Mouse (Mus musculus) spleen, postnatal 10 days (tissue): Measurements from ENCODE around the gene E2f4.

Experiments
- DNase-seq, 2 experiments: peaks; one replicate each; pipeline ENCODE4 v3.0.0; 2021 to 2022; ENCODE audit warnings: low spot score in 2 of 2

E2f4 gene

DNA sequence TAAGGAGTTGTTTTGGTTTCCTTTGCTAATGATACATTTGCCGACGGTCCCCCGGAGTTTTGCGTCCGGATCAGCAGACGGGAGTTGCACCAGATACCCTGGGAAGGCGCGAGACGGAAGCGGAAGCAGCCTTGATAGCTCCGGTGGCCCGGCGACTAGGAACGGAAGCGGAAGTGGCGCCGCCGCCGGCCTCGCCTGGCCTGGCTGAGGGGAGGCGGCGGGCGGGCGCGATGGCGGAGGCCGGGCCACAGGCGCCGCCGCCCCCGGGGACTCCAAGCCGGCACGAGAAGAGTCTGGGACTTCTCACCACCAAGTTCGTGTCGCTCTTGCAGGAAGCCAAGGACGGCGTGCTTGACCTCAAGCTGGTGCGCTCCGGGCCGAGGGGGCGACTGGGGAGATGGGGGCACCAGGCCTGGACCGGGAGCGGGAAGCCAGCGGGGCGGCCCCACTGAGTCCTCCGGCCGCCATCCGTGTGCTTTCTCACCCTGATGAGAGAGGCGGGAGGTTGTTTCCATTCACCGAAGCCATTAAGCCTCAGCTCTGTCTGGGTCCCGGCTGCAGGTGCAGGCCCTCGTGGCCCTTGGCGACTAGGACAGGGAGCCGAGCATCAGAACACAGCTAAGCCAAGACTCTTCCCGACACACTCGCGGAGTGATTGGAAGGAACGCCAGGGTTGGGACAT is at the start of gene E2f4:
E2f4 (plus strand) TSS at position 153 of the 682 bp plus-strand sequence.
- DNase-seq: peak; percentile 86 to 94

- DNase-seq: no peak
Observed at GRCm38 (mm10) chr8:105251954-105252353, 45.5 kb upstream of the E2f4 start.

- DNase-seq: no peak
Observed at GRCm38 (mm10) chr8:105252680-105253537, 44.6 kb upstream of the E2f4 start.

DNA sequence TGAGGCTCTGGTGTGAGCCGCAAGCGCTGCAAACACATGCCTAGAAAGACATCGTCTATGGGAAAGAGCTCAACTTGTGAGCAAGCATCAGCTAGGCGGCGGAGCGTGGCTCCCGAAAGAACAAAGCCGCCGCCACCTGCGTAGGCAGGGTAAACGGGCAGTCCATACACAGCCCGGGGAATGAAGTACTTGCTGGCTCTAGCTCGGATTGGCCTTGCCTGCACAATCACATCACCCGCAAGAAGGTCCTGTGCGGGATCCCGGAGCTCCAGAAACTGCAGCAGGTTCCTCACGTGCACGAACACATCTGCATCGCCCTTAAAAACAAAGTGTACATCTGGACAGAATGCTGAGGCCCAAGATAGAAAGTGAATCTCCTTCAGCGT is 43.7 kb upstream of the E2f4 start:
- DNase-seq: no peak

GRCm38 (mm10) chr8:105254152-105254965 is 43.1 kb upstream of the E2f4 start:
- peak; percentile 88 to 96 for DNase-seq

DNA sequence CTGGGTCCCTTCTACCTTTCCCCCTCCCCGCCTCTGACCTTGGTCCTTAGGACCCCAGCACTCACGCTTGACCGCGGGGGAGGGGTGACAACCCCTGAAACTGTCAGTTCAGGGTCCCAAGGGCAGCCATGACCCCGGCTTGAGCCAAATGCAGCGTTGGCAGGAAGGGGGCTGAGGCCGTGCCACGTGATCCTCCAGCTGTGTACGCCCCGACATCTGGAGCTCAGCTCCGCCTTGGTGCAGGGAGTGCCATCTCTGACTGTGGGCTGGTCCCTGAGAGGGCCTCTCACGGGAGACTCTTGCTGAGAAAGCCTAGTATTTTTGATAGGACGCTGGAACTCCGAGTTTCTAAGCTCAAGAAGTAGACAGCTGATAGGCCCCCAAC is 42.5 kb upstream of the E2f4 start, which contains the start of gene B3gnt9:
B3gnt9 (minus strand) TSS at position 188 of the 385 bp plus-strand sequence.
- DNase-seq: peak in 1 of 2 experiments; percentile 74

- DNase-seq: no peak
Observed at GRCm38 (mm10) chr8:105257318-105258114, 39.9 kb upstream of the E2f4 start.

DNA sequence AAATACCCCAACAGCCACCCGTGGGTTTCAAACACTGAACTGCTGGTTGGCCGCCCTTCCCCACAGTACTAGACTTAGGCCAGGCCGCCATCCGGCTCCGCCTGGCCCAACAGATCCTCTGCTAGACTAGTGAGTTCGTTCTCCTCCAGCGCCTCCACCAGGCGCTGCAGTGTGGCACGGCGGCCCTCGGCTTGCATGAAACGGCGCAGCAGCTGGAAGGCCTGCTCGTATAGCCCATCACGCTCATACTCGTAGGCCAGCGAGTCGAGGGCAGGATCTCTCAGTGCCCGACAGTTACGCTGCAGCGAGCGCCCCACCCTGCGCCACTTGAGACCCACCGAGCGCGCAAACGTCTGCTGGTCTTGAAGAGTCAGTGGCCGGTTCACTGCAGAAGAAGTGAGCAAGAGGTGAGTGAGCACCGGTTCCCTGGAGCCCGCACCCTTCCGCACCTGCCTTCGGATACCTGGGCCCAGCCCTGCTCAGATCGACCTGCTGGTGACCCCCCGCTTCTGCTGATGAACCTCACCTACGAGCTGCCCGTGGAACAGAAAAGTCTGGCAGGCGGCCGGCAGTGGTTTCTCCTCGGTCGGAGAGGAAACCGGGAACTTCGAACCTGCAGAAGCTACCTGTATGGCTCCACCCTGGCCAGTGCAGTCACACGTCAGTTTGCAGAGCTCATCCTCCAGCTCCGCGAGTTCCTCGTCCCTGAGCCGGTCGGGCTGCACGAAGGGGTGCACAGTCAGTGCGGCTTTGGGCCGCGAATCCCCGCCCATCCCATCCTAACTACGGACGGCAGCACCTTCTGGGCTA is 38.3 kb upstream of the E2f4 start:
- no peak for DNase-seq

DNA sequence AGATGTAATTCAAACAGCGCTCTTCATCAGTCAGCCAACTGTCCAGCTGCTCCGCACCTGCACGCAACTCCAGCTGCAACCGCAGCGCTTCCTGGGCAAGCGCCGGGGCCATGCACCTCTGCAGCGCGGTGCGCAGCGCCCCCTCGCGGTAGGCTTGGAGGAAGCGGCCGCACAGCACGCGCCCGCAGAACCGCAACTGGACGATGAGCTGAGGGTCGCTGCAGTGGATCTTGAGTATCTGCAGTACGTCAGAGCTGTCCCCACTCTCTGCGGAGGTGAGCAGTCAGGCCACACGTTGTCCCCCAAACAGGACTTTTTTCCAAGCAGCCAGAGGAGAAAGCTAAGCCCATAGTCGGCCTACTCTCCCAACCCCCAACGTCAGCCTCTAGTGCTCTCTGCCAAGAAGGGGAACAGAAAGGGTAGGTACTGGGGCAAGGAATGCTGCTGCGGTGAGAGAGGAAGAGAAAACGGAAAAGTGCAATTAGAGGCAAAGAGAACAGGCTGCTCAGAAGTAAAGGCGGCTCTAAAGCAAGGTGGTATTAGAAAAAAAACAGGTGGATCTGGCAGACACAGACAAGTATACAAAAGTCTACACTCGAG is 37.6 kb upstream of the E2f4 start:
- peak; percentile 80 to 88 for DNase-seq

- DNase-seq: no peak
Observed at GRCm38 (mm10) chr8:105260371-105261099, 36.9 kb upstream of the E2f4 start.

- no peak for DNase-seq
Observed at GRCm38 (mm10) chr8:105261326-105261980, 36.0 kb upstream of the E2f4 start.

- DNase-seq: no peak
Observed at GRCm38 (mm10) chr8:105263244-105263912, 34.1 kb upstream of the E2f4 start.

DNA sequence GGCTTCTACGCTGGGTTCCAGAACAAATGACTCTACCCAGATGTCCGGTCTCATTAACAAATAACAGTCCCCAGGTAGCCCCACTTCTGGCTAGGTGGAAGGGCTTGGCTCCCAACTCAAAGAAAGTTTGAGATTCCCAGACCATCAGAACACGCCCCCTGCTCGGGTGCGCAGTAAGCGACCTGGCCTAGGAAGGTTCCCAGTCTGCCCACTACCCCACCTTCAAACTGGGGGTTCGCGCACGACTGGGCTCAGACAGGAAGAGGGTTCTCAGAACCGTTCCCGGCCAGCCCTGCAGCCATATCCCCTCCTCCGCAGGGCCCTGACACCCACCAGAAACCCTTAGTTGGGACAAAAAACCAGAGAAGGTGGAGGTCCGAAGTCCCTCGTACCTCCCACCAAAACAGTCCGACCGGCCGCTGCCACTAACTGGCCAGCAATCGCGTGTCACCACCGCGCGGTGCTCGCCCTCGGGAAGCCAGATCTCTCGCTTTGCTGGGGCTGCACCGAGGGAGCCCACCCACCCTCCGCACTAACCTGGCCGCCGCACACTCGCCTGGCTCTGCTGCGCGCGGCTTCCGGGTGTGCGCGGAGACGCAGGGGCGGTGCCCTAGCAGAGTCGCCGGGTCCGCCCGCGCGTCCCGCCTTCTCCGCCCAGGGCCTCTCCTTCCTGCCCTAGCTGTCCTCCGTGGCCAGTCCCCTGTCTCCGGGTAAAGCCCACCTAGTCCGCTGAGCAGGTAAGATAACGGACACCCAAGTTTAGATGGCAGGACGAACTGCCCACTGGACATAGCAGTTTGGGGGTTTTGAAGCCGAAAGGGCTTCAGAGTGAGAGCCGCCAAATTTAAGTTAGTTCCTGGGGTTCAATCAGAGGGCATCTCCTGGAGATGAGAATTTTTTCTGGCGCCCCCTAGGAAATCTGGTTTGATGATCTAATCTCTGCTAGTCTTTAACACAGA is 33.2 kb upstream of the E2f4 start, which contains the start of the genes Tradd and Fbxl8:
Tradd (minus strand) TSS at position 586 of the 959 bp plus-strand sequence.
Fbxl8 (plus strand) TSS at position 625 of the 959 bp plus-strand sequence.
- peak; percentile 70 to 83 for DNase-seq

DNA sequence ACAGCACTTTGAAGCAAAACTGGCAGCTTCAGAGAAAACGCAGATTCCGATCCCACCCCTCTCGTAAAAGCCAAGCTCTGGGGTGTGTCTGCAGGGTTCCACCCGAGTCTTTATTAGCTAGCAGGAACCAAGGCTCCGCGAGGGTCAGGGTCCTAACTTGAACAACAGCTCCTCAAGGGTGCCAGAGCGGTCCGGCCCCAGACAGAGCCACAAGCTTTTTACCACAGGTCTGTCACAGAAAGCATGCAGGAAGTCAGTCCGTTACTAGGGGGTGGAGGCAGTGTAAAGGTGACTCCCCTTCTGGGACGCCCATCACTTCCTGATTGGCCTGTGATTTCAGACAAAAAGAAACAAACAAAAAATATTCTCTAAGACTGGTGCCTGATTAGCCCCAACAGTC is 32.3 kb upstream of the E2f4 start:
- DNase-seq: peak in 1 of 2 experiments; percentile 52

- peak in 1 of 2 experiments; percentile 56 for DNase-seq
Observed at GRCm38 (mm10) chr8:105266775-105267174, 30.7 kb upstream of the E2f4 start.

DNA sequence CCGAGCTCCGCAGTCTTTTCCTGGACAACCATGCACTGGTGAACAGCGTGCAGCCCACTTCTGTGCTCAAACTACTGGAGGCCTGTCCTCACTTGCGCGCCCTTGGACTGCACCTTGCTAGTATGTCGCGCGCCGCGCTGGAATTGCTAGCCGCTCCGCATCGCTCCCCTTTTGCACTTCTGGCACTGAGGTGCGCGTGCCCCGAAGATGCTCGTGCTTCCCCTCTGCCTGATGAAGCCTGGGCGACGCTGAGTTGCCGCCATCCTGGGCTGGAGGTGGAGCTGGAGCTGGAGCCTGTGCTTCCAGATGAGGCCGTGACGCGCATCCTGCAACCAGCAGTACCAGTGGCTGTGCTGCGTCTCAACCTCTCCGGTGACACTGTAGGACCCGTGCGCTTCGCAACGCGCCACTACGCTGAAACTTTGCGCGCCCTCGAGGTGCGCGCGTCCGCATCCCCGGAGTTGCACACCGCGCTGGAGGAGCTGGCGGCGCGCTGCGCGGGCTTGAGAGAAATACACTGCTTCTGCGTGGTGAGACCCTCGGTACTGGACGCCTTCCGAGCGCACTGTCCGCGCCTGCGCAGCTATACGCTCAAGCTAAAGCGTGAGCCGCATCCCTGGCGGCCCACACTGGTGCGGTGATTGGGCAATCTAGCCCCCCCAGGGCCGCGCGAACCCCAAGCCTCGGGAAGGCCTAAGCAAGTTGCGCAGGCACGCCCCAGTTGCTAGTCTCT is 29.0 kb upstream of the E2f4 start:
- DNase-seq: peak in 1 of 2 experiments; percentile 24
